Mouse (Mus musculus) brain, embryonic 18.5 days (tissue): Measurements from ENCODE around the gene Rffl.

ENCODE experiments used
- DNase-seq: peaks from one replicate; pipeline ENCODE4 v3.0.0-alpha.2; 2012; ENCODE audit warnings: low read depth, low spot score

The Rffl gene

GRCm38 (mm10) chr11:82764438-82764924 is 106.5 kb downstream of the Rffl start:
- DNase-seq = no peak

DNA sequence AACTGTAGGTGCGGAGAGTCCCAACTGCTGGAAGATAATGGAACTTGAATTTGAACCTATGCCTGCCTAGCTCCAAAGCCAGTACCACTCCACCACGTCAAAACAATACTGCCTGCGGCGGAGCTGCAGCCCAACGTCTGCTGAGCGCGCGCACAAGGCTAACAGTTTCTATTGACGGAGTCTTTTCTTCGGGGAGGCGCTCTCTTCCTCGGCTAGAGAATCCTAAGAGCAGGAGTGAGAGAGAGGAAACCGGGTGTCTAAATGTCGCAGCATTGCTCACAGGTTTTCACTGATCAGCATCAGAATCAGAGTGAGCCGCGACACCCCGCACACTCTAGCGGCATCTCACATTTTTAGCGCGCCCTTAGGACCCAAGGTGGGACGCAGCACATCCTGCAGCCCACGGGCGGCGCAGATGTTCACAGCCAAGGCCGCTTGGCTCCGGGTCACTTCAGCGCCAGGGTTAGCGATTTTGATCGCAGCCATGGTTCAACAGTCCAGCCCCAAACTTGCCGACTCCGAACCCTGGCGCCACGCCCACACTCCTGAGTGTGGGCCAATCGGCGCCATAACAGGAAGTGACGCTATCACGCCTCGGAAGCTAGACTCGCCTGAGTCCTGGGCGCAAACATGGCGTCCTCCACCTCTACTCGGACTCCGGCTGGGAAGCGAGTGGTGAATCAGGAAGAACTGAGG is 107.1 kb downstream of the Rffl start, which contains the start of the genes Cct6b and Zfp830:
TSS of gene Cct6b (minus strand) at position 580 of the 696 bp plus-strand sequence.
TSS of gene Zfp830 (plus strand) at position 604 of the 696 bp plus-strand sequence.
- DNase-seq = peak; percentile 88

DNA sequence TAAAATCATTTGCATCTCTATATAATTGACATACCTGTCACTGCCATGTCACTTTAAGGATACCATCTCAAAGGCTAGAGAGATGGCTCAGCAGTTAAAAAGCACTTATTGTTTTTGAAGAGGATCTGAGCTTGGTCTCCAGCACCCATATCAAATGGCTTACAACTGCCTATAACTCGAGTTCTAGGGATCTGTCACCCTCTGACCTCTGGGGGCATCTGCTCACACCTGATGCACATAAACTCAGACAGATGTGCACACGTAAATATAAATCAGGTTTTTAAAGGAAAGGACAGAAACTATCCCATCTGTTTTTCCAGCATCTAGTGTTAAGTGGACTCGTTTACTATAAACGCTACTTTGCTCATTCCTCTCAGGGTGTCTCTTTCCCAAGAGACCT is 107.7 kb downstream of the Rffl start:
- DNase-seq = no peak

- no peak for DNase-seq
Observed at GRCm38 (mm10) chr11:82762286-82762829, 108.7 kb downstream of the Rffl start.

GRCm38 (mm10) chr11:82755919-82756318 is 115.1 kb downstream of the Rffl start:
- no peak for DNase-seq
